Mouse (Mus musculus) spleen, adult 2 months (tissue): ENCODE results near the gene Spaca6. TPM values are rescaled to one million over a fixed set of nuclear protein-coding genes. Genes with fewer than 3 reads are reported as not detected.

Experiments used
- DNase-seq, 2 experiments: peaks; one replicate each; pipeline versions ENCODE4 v3.0.0 to v3.0.0-alpha.2; 2012 to 2021; ENCODE audit warnings: low spot score in 2 of 2, low read depth in 1 of 2
- H3K27ac ChIP-seq: fragments of 200-500 bp; 2 replicates; pipeline ENCODE4 v1.5.1; 2012; ENCODE audit warnings: low read length, inconsistent platforms; ENCODE audit not compliant: insufficient read depth
- H3K27me3 ChIP-seq: fragments of 200-500 bp; 2 replicates; pipeline ENCODE4 v1.6.1; 2012; ENCODE audit warnings: mild to moderate bottlenecking, moderate library complexity, low read length, inconsistent platforms; ENCODE audit not compliant: control insufficient read depth, insufficient read depth
- H3K36me3 ChIP-seq: fragments of 200-500 bp; 2 replicates; pipeline ENCODE4 v1.6.1; 2012; ENCODE audit warnings: mild to moderate bottlenecking, low read length, inconsistent platforms; ENCODE audit not compliant: control insufficient read depth, insufficient read depth
- H3K4me1 ChIP-seq: fragments of 200-500 bp; 2 replicates; pipeline ENCODE4 v1.6.1; 2011; ENCODE audit warnings: inconsistent platforms; ENCODE audit not compliant: control insufficient read depth, insufficient read depth, insufficient read length
- H3K4me3 ChIP-seq: fragments of 200-500 bp; 2 replicates; pipeline ENCODE4 v1.5.1; 2011; ENCODE audit warnings: mild to moderate bottlenecking, inconsistent platforms; ENCODE audit not compliant: insufficient read depth, insufficient read length; ENCODE audit errors: extremely low read depth
- CTCF ChIP-seq: fragments of 200-500 bp; IDR thresholded peaks from 2 replicates; pipeline ENCODE4 v1.5.1; 2011; ENCODE audit warnings: mild to moderate bottlenecking, inconsistent platforms; ENCODE audit not compliant: insufficient read depth, insufficient read length, insufficient replicate concordance; ENCODE audit errors: extremely low read depth
- POLR2A ChIP-seq: fragments of 200-500 bp; IDR thresholded peaks from 2 replicates; pipeline ENCODE4 v1.6.1; 2011; ENCODE audit warnings: low read depth, low read length, inconsistent platforms
- WGBS: fragments of 180-500 bp; shearing (Covaris S2); methylation state at CpG from one replicate; pipeline ENCODE4 v1.1.7; 2018; 5-methylcytosine and 5-hydroxymethylcytosine counted together
- polyA plus RNA-seq: library from polyadenylated mRNA; depleted of rRNA; stranded (reverse); fragments of >200 nt; gene quantifications from 2 replicates; pipeline ENCODE4 v1.2.3, GENCODE M21; 2012

Spaca6 gene
- polyA plus RNA-seq, 1 experiment = 8.6 TPM

- no peak overlapping the region for H3K27ac ChIP-seq
- WGBS = 61% methylated on average over 1 of the region's 1 CpGs
- H3K36me3 ChIP-seq = no peaks in the 10 kb centered on the region
- no peak for TF ChIP-seq POLR2A
- TF ChIP-seq CTCF = no peak
- no peak overlapping the region for H3K4me3 ChIP-seq
- H3K27me3 ChIP-seq = no peaks in the 10 kb centered on the region
- H3K4me1 ChIP-seq = no peaks in the 10 kb centered on the region
- DNase-seq = no peak
Observed at GRCm38 (mm10) chr17:17862360-17862759, 35.4 kb downstream of the Spaca6 start.

- TF ChIP-seq POLR2A (no peak), CTCF (no peak)
- H3K27ac ChIP-seq = no peak overlapping the region
- no peak for DNase-seq
Observed at GRCm38 (mm10) chr17:17865168-17865567, 38.2 kb downstream of the Spaca6 start.

GRCm38 (mm10) chr17:17866801-17867469, 40.0 kb downstream of the Spaca6 start:
- H3K4me3 ChIP-seq = no peak overlapping the region
- 83% methylated on average over 11 of the region's 11 CpGs for WGBS
- H3K27me3 ChIP-seq = no peaks in the 10 kb centered on the region
- H3K36me3 ChIP-seq = no peaks in the 10 kb centered on the region
- no peaks in the 10 kb centered on the region for H3K4me1 ChIP-seq
- no peak for DNase-seq
- TF ChIP-seq CTCF = no peak
- TF ChIP-seq POLR2A = no peak
- H3K27ac ChIP-seq = no peak overlapping the region; the same call in 1 of the 2 replicates

More at GRCm38 (mm10) chr17:17865168-17865567, 38.2 kb downstream of the Spaca6 start:
- Histone ChIP-seq H3K36me3 (no peaks in the 10 kb centered on the region), H3K27me3 (no peaks in the 10 kb centered on the region), H3K4me1 (no peaks in the 10 kb centered on the region), H3K4me3 (no peak overlapping the region)
- 41% methylated on average over 2 of the region's 2 CpGs for WGBS

GRCm38 (mm10) chr17:17870892-17871550, 44.1 kb downstream of the Spaca6 start:
- WGBS = 42% methylated on average over 2 of the region's 2 CpGs
- TF ChIP-seq CTCF = no peak
- TF ChIP-seq POLR2A = no peak
- DNase-seq = no peak
- Histone ChIP-seq H3K27ac (no peak overlapping the region; the same call in 1 of the 2 replicates), H3K4me1 (no peaks in the 10 kb centered on the region), H3K4me3 (no peak overlapping the region), H3K36me3 (no peaks in the 10 kb centered on the region), H3K27me3 (no peaks in the 10 kb centered on the region)

GRCm38 (mm10) chr17:17871697-17872096, 44.7 kb downstream of the Spaca6 start:
- Histone ChIP-seq H3K4me1 (no peaks in the 10 kb centered on the region), H3K27me3 (no peaks in the 10 kb centered on the region), H3K36me3 (no peaks in the 10 kb centered on the region), H3K27ac (no peak overlapping the region), H3K4me3 (no peak overlapping the region)
- 19% methylated on average over 2 of the region's 2 CpGs for WGBS
- DNase-seq = no peak
- no peak for TF ChIP-seq POLR2A
- TF ChIP-seq CTCF = no peak

- TF ChIP-seq POLR2A (no peak), CTCF (no peak)
- 86% methylated on average over 1 of the region's 1 CpGs for WGBS
Observed at GRCm38 (mm10) chr17:17879347-17879746, 52.4 kb downstream of the Spaca6 start.

GRCm38 (mm10) chr17:17882672-17883071, 55.7 kb downstream of the Spaca6 start:
- Histone ChIP-seq H3K4me1 (no peaks in the 10 kb centered on the region; the same call in 1 of the 2 replicates), H3K27me3 (no peaks in the 10 kb centered on the region; the same call in 1 of the 2 replicates), H3K36me3 (no peaks in the 10 kb centered on the region), H3K27ac (no peak overlapping the region), H3K4me3 (no peak overlapping the region)
- WGBS = 77% methylated on average over 3 of the region's 3 CpGs
- no peak for DNase-seq
- no peak for TF ChIP-seq CTCF
- TF ChIP-seq POLR2A = no peak

More at GRCm38 (mm10) chr17:17879347-17879746, 52.4 kb downstream of the Spaca6 start:
- Histone ChIP-seq H3K36me3 (no peaks in the 10 kb centered on the region), H3K27ac (no peak overlapping the region), H3K27me3 (no peaks in the 10 kb centered on the region; the same call in 1 of the 2 replicates), H3K4me1 (no peaks in the 10 kb centered on the region; the same call in 1 of the 2 replicates), H3K4me3 (no peak overlapping the region)
- DNase-seq = no peak
